Mouse (Mus musculus) mouse embryonic stem cell (cell line): Measurements from ENCODE around the gene Tedc2.

Experiments
- in situ Hi-C, 2 experiments: fragments of 300-500 bp; cut with MboI; formaldehyde crosslinking; loops; 1 replicate in 1 of 2; 3 replicates in 1 of 2; pipeline ENCODE4 v1.14.3; 2019 to 2020; ENCODE audit warnings: low sequenced_read_pairs in 2 of 2, low pct_unique_long_range_greater_than_20kb in 1 of 2, mixed read lengths in 1 of 2; ENCODE audit not compliant: unreplicated experiment in 1 of 2

Tedc2 gene

DNA sequence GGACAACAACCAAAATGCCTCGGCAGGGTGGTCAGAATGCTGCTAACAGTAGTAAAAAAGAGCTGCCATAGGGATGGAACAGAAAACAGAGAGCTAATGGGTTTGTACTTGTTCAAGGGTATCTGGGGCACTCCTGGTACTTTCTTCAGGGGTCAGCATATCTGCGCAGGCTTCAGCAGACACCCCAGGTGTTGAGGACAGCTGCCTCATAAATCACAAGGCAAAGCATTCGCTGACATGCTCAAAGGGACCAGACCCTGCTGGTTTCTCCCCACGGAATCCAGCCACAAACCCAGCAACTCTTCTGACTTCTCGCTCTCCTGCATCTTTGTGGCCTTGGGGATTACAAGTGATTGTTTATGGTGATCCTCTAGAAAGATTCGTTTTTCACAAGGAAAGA is 2.0 kb upstream of the Tedc2 start:
- in situ Hi-C loops: no loop called here

- in situ Hi-C loops: no loop called here
Measured at GRCm38 (mm10) chr17:24216836-24217235, 3.8 kb downstream of the Tedc2 start.

DNA sequence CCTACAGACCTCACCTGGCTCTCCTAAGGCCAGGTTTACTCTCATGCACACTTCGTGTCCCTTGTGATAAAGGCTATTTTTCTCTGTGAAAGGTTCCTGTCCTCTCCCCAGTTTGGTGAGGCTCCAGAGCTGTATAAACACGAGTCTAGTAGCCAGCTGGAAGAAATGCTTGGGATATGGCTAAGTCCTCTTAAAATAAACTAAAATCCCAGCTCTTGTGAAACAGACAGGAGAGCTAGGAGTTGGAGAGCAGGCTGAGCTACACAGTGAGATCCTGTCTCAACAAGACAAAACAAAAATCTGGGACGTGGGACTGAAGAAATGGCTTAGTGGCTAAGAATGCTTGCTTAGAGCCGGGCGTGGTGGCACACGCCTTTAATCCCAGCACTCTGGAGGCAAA is 7.5 kb downstream of the Tedc2 start:
- in situ Hi-C loops: no loop called here

- in situ Hi-C loops: no loop called here
Measured at GRCm38 (mm10) chr17:24212441-24213018, 8.1 kb downstream of the Tedc2 start.

DNA sequence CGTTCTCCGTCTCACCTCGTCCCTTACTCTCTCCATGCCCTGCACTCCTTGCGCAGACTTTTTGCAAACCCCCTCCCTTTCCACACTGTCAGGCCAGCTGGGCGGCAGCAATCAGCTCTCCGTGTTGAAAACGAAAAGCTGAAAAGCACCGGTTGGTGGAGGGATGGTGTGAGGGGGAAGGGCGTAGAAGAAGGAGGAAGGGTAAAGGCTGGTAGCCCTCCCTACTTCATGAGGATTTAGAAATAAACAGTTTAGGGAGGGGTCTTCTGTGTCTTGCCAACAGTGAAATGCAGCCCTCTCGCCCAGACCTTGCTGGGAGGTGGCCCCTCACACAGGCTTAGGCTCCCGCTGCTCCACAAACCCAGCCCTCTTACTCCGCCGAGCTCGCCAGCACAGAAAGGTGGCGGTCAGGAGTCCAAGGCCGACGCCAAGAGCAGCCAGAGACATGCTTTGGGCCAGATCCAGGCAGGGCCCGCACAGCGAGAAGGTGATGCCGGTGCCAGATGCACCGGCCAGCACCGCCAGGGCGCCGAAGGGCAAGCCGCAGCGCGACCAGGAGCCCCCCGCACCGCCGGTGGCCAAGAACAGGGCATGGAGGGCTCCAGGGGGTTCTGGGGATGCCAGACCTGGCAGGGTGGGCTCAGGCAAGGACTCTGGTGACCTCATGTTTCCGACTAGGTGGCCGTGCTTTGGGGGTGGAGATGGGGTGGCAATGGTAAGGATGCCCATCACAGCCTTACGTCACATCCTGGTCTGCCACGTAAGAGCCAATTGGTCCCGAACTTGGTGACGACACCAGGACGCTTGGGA is 8.8 kb downstream of the Tedc2 start:
- in situ Hi-C loops: no loop called here

DNA sequence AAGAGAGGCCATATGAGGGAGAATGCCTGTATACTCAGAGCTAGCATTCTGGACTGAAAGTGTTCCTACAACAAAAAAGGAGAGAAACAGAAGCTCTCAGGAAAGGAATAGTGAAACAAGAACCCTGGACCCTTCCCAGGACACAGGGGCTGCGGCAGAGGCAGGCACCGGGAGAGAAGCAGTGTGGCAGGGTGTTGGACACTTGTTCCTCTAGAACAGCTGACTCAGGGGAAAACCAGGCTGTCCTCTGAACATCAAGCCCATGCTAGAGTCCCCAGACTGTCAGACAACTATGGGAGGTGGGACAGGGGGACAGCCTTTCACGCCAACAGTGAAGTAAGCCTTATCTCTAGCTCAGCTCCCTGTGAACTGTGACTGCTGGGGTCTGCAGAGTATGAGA is 10.1 kb downstream of the Tedc2 start:
- in situ Hi-C loops: no loop called here

DNA sequence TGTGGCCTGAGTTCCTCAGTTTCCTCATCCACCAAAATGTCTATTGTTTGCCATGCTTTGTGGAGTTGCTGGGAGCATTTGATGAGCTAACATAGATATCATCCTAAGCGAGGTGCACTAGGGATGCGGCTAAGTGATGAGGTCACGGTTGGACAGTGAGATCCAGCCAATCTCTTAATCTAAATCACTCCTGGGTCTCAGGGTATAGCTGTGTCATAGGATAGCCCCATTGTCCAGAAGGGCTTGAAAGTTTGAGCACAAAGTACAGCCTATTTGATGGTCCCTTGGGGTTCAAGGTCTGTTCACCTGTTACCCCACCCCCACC is 10.8 kb downstream of the Tedc2 start:
- in situ Hi-C loops: no loop called here

DNA sequence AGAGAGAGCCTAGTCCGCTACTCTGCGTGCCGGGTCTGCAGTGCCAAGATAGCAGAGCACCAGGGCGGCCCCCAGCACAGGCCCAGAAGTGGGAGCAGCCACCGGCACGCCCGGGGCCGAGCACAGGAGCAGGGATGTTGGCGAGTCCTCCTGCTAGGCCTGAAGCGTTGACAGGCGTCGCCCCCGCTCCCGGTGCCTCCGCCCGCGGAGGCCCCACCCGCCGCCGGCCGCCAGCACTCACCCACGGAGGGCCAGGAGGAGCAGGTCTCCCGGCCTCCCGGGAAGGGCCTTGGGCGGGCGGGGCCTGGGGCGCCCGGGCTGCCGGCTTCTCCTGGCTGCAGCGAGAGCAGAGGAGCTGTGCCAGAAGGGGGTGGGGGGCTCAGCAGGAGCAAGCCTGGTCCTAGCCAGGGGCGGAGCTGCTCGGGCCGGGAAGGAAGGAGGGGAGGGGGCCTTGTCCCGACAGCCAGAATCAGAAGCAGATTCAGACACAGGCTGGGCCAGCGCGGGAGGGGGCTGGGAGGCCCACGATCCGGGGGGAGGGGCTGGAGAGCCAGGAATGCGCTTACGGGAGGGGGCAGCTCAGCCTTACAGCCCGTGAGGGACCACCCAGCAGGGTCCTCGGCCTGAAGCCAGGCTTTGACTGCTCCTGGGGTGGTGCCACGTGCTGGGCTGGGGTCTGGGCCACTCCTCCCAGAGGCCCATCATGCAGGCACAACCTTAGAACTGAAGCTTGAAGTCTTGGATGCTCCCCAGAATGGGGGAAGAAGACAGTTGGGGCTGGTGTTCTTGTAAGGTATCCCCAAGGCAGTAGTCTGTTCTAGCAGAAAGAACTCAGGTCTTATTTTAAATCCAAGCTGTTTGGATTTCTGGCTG is 11.4 kb downstream of the Tedc2 start, which contains the start of gene Ntn3:
Ntn3 (minus strand) TSS at position 489 of the 873 bp plus-strand sequence.
- in situ Hi-C loops: no loop called here

GRCm38 (mm10) chr17:24208641-24209042 is 12.0 kb downstream of the Tedc2 start:
- in situ Hi-C loops: no loop called here

- in situ Hi-C loops: no loop called here
Measured at GRCm38 (mm10) chr17:24207768-24208640, 12.6 kb downstream of the Tedc2 start.

GRCm38 (mm10) chr17:24206451-24207351 is 13.9 kb downstream of the Tedc2 start:
- in situ Hi-C loops: no loop called here

- in situ Hi-C loops: no loop called here
Measured at GRCm38 (mm10) chr17:24205908-24206361, 14.7 kb downstream of the Tedc2 start.

- in situ Hi-C loops: no loop called here
Measured at GRCm38 (mm10) chr17:24205284-24205888, 15.3 kb downstream of the Tedc2 start, which contains the start of gene Tbc1d24. Gene Tbc1d24, minus strand, starts transcription at chr17:24205562.

- in situ Hi-C loops: no loop called here
Measured at GRCm38 (mm10) chr17:24204846-24205245, 15.8 kb downstream of the Tedc2 start.

- in situ Hi-C loops: no loop called here
Measured at GRCm38 (mm10) chr17:24203611-24204534, 16.8 kb downstream of the Tedc2 start.

DNA sequence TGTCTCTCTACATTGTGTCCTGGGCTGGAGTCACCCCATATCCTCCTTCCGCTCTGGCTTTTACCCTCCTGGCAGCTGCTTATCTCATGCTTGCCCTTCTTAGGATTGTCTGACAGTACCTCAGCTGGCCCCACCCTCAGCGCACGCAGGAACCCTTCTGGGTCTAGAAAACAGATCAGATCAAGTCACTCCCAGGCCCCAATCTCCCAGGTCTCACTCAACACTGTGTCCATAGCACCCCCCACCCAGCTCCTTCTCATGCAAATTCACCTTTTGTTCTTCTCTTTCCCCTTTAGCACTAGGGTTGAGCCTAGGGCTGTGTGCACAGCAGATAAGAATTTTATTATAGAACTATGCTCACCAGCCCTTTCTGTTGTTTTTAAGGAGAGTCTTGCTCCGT is 17.6 kb downstream of the Tedc2 start:
- in situ Hi-C loops: no loop called here
